Mouse (Mus musculus) hindbrain, embryonic 15.5 days (tissue): ENCODE data around the gene Crat. TPM values are rescaled to one million over a fixed set of nuclear protein-coding genes. Genes with fewer than 3 reads are reported as not detected.

Experiments used
- ATAC-seq: fragments of 200-750 bp; cut with Nextera tagmentation; 2 replicates; pipeline ENCODE4 v1.8.0; 2017; ENCODE audit warnings: low read depth, moderate number of reproducible peaks, moderate TSS enrichment; ENCODE audit not compliant: low FRiP score
- H3K27ac ChIP-seq: fragments of 300-500 bp; sonication (generic); replicated peaks from 2 replicates; pipeline ENCODE4 v1.5.1; 2015; ENCODE audit warnings: mild to moderate bottlenecking, inconsistent platforms
- H3K27me3 ChIP-seq: fragments of 300-500 bp; sonication (generic); 2 replicates; pipeline ENCODE4 v1.6.1; 2015; ENCODE audit warnings: control low read depth, inconsistent platforms
- H3K36me3 ChIP-seq: fragments of 300-500 bp; sonication (generic); 2 replicates; pipeline ENCODE4 v1.6.1; 2015; ENCODE audit warnings: control low read depth, inconsistent platforms
- H3K4me1 ChIP-seq: fragments of 300-500 bp; sonication (generic); replicated peaks from 2 replicates; pipeline ENCODE4 v1.6.1; 2015; ENCODE audit warnings: control low read depth, inconsistent platforms
- H3K4me2 ChIP-seq: fragments of 300-500 bp; sonication (generic); 2 replicates; pipeline ENCODE4 v1.6.1; 2015; ENCODE audit warnings: moderate library complexity, mild to moderate bottlenecking, inconsistent platforms
- H3K4me3 ChIP-seq: fragments of 300-500 bp; sonication (generic); 2 replicates; pipeline ENCODE4 v1.5.1; 2015; ENCODE audit warnings: mild to moderate bottlenecking, inconsistent platforms
- H3K9ac ChIP-seq: fragments of 300-500 bp; sonication (generic); 2 replicates; pipeline ENCODE4 v1.6.1; 2015; ENCODE audit warnings: inconsistent platforms
- H3K9me3 ChIP-seq: fragments of 300-500 bp; sonication (generic); 2 replicates; pipeline ENCODE4 v1.6.1; 2016; ENCODE audit warnings: control low read depth, inconsistent platforms
- WGBS: fragments of 180-500 bp; shearing (Covaris S2); methylation state at CpG from one replicate; pipeline ENCODE4 v1.1.7; 2015; 5-methylcytosine and 5-hydroxymethylcytosine counted together
- polyA plus RNA-seq: library from polyadenylated mRNA; unstranded; fragments of >200 nt; fragmentation: Nextera tagmentation; extraction: Ambion mirVana; gene quantifications from 2 replicates; pipeline ENCODE4 v1.2.1, GENCODE M21; 2015

The Crat gene
- polyA plus RNA-seq, 1 experiment from 2014 or later: 29.5 TPM

GRCm38 (mm10) chr2:30397986-30398512 is 17.6 kb downstream of the Crat start:
- ATAC-seq: no peak
- Histone ChIP-seq H3K36me3 (peaks cover 29% of the 10 kb centered on the region), H3K9ac (no peak overlapping the region), H3K4me2 (no peak overlapping the region), H3K4me1 (peaks cover 28% of the 10 kb centered on the region), H3K27ac (no peak overlapping the region), H3K9me3 (no peaks in the 10 kb centered on the region), H3K4me3 (no peak overlapping the region), H3K27me3 (no peaks in the 10 kb centered on the region)
- 72% methylated on average over 10 of the region's 10 CpGs for WGBS

- Histone ChIP-seq H3K4me1 (peaks cover 36% of the 10 kb centered on the region), H3K4me2 (no peak overlapping the region), H3K27me3 (no peaks in the 10 kb centered on the region), H3K27ac (no peak overlapping the region), H3K9ac (no peak overlapping the region), H3K9me3 (no peaks in the 10 kb centered on the region), H3K4me3 (no peak overlapping the region), H3K36me3 (peaks cover 17% of the 10 kb centered on the region)
- 97% methylated on average over 7 of the region's 7 CpGs for WGBS
- no peak for ATAC-seq
These were observed 19.4 kb downstream of the Crat start for GRCm38 (mm10) chr2:30396246-30396645.

- Histone ChIP-seq H3K36me3 (peaks cover 17% of the 10 kb centered on the region), H3K4me3 (no peak overlapping the region), H3K4me1 (peaks cover 37% of the 10 kb centered on the region), H3K9me3 (no peaks in the 10 kb centered on the region), H3K27me3 (no peaks in the 10 kb centered on the region), H3K9ac (no peak overlapping the region), H3K27ac (no peak overlapping the region), H3K4me2 (no peak overlapping the region)
- WGBS: 88% methylated on average over 7 of the region's 7 CpGs
- ATAC-seq: no peak
These were observed 19.9 kb downstream of the Crat start for GRCm38 (mm10) chr2:30395757-30396156.

GRCm38 (mm10) chr2:30393370-30393656 is 22.3 kb downstream of the Crat start:
- 72% methylated on average over 1 of the region's 1 CpGs for WGBS
- H3K4me2 ChIP-seq: peak overlapping the region; percentile 89
- no peak for ATAC-seq
- H3K9ac ChIP-seq: peak overlapping the region; percentile 68
- H3K4me3 ChIP-seq: peak overlapping the region; percentile 89
- peak overlapping the region; percentile 96 for H3K27ac ChIP-seq
- peaks cover 21% of the 10 kb centered on the region for H3K4me1 ChIP-seq
- peaks cover 14% of the 10 kb centered on the region; the same call in 1 of the 2 replicates for H3K36me3 ChIP-seq
- no peaks in the 10 kb centered on the region for H3K27me3 ChIP-seq
- H3K9me3 ChIP-seq: no peaks in the 10 kb centered on the region

GRCm38 (mm10) chr2:30392577-30393369 is 22.8 kb downstream of the Crat start:
- Histone ChIP-seq H3K27ac (peak overlapping the region; percentile 96), H3K4me3 (peak overlapping the region; percentile 89), H3K27me3 (no peaks in the 10 kb centered on the region), H3K9me3 (no peaks in the 10 kb centered on the region), H3K36me3 (peaks cover 12% of the 10 kb centered on the region; the same call in 1 of the 2 replicates), H3K9ac (peak overlapping the region; percentile 68), H3K4me1 (peaks cover 21% of the 10 kb centered on the region), H3K4me2 (peak overlapping the region; percentile 89)
- WGBS: under 1% methylated on average over 52 of the region's 54 CpGs
- peak; percentile 79 for ATAC-seq

GRCm38 (mm10) chr2:30392114-30392576 is 23.5 kb downstream of the Crat start, which contains the start of gene Dolpp1:
Gene Dolpp1, plus strand, starts transcription at chr2:30392254.
- Histone ChIP-seq H3K27me3 (no peaks in the 10 kb centered on the region), H3K9ac (peak within 1 kb of the TSS; percentile 68), H3K4me1 (peaks cover 21% of the 10 kb centered on the region), H3K27ac (peak within 1 kb of the TSS; percentile 96), H3K4me3 (peak within 1 kb of the TSS; percentile 89), H3K36me3 (peaks cover 6% of the 10 kb centered on the region; the same call in 1 of the 2 replicates), H3K9me3 (no peaks in the 10 kb centered on the region), H3K4me2 (peak within 1 kb of the TSS; percentile 89)
- peak; percentile 99 for ATAC-seq
- WGBS: under 1% methylated on average over 40 of the region's 40 CpGs

GRCm38 (mm10) chr2:30389000-30389399 is 26.6 kb downstream of the Crat start:
- no peak overlapping the region for H3K9ac ChIP-seq
- H3K4me3 ChIP-seq: no peak overlapping the region
- no peaks in the 10 kb centered on the region for H3K27me3 ChIP-seq
- WGBS: 95% methylated on average over 2 of the region's 2 CpGs
- no peaks in the 10 kb centered on the region for H3K9me3 ChIP-seq
- no peak overlapping the region for H3K4me2 ChIP-seq
- ATAC-seq: no peak
- H3K27ac ChIP-seq: no peak overlapping the region
- H3K36me3 ChIP-seq: peaks cover 11% of the 10 kb centered on the region; the same call in 1 of the 2 replicates
- H3K4me1 ChIP-seq: peaks cover 18% of the 10 kb centered on the region

GRCm38 (mm10) chr2:30386913-30387312 is 28.7 kb downstream of the Crat start:
- ATAC-seq: no peak
- no peak overlapping the region for H3K4me2 ChIP-seq
- 90% methylated on average over 9 of the region's 9 CpGs for WGBS

GRCm38 (mm10) chr2:30385591-30385990 is 30.0 kb downstream of the Crat start:
- Histone ChIP-seq H3K27ac (no peak overlapping the region), H3K36me3 (peaks cover 28% of the 10 kb centered on the region; the same call in 1 of the 2 replicates), H3K4me1 (no peaks in the 10 kb centered on the region), H3K9me3 (no peaks in the 10 kb centered on the region), H3K4me3 (no peak overlapping the region), H3K27me3 (no peaks in the 10 kb centered on the region), H3K9ac (no peak overlapping the region), H3K4me2 (no peak overlapping the region)
- WGBS: 84% methylated on average over 4 of the region's 4 CpGs
- ATAC-seq: no peak

More at GRCm38 (mm10) chr2:30386913-30387312, 28.7 kb downstream of the Crat start:
- no peaks in the 10 kb centered on the region for H3K9me3 ChIP-seq
- no peak overlapping the region for H3K9ac ChIP-seq
- H3K27me3 ChIP-seq: no peaks in the 10 kb centered on the region
- no peak overlapping the region for H3K27ac ChIP-seq
- peaks cover 22% of the 10 kb centered on the region; the same call in 1 of the 2 replicates for H3K36me3 ChIP-seq
- peaks cover 7% of the 10 kb centered on the region for H3K4me1 ChIP-seq
- no peak overlapping the region for H3K4me3 ChIP-seq

- Histone ChIP-seq H3K27me3 (no peaks in the 10 kb centered on the region), H3K4me2 (no peak overlapping the region), H3K9ac (no peak overlapping the region), H3K4me3 (no peak overlapping the region), H3K4me1 (no peaks in the 10 kb centered on the region), H3K9me3 (no peaks in the 10 kb centered on the region), H3K36me3 (peaks cover 32% of the 10 kb centered on the region), H3K27ac (no peak overlapping the region)
- no peak for ATAC-seq
- WGBS: 81% methylated on average over 5 of the region's 5 CpGs
These were observed 30.8 kb downstream of the Crat start for GRCm38 (mm10) chr2:30384814-30385213.

GRCm38 (mm10) chr2:30381377-30381725 is 34.3 kb downstream of the Crat start:
- WGBS: 93% methylated on average over 4 of the region's 4 CpGs

GRCm38 (mm10) chr2:30380564-30381376 is 34.8 kb downstream of the Crat start:
- no peaks in the 10 kb centered on the region for H3K4me1 ChIP-seq
- no peak overlapping the region for H3K9ac ChIP-seq
- WGBS: 91% methylated on average over 10 of the region's 10 CpGs
- no peak overlapping the region for H3K27ac ChIP-seq
- H3K9me3 ChIP-seq: no peaks in the 10 kb centered on the region
- peaks cover 59% of the 10 kb centered on the region for H3K36me3 ChIP-seq
- H3K4me3 ChIP-seq: no peak overlapping the region
- no peak for ATAC-seq
- no peak overlapping the region for H3K4me2 ChIP-seq
- no peaks in the 10 kb centered on the region for H3K27me3 ChIP-seq

More at GRCm38 (mm10) chr2:30381377-30381725, 34.3 kb downstream of the Crat start:
- Histone ChIP-seq H3K27me3 (no peaks in the 10 kb centered on the region), H3K9me3 (no peaks in the 10 kb centered on the region), H3K36me3 (peaks cover 55% of the 10 kb centered on the region), H3K27ac (no peak overlapping the region), H3K4me3 (no peak overlapping the region), H3K4me2 (no peak overlapping the region), H3K9ac (no peak overlapping the region), H3K4me1 (no peaks in the 10 kb centered on the region)
- ATAC-seq: no peak
